Mouse (Mus musculus) MEL (cell line): ENCODE measurements around the gene Foxn3. TPM values are rescaled to one million over a fixed set of nuclear protein-coding genes. Genes with fewer than 3 reads are reported as not detected.

Experiments used
- DNase-seq: peaks from one replicate; pipeline ENCODE4 v3.0.0; 2011; ENCODE audit warnings: low read depth, low spot score
- H3K27ac ChIP-seq: 2 replicates; pipeline ENCODE4 v1.5.1; 2012; ENCODE audit warnings: low read depth, mild to moderate bottlenecking, control low read depth, low read length, moderate library complexity; ENCODE audit not compliant: control insufficient read depth
- H3K27me3 ChIP-seq, 2 experiments: fragments of 150-350 bp in 1 of 2; sonication (generic) in 1 of 2; 2 replicates each; pipeline ENCODE4 v1.6.1; 2012; ENCODE audit warnings: low read length in 2 of 2, mild to moderate bottlenecking in 2 of 2, improper control_type of control experiment in 1 of 2, moderate library complexity in 1 of 2; ENCODE audit not compliant: insufficient read depth in 2 of 2, control insufficient read depth in 1 of 2
- H3K36me3 ChIP-seq, 2 experiments: 2 replicates each; pipeline ENCODE4 v1.6.1; 2012 to 2014; ENCODE audit warnings: low read length in 2 of 2, improper control_type of control experiment in 1 of 2, inconsistent platforms in 1 of 2, mild to moderate bottlenecking in 1 of 2; ENCODE audit not compliant: insufficient read depth in 2 of 2, control insufficient read depth in 1 of 2
- H3K4me1 ChIP-seq, 2 experiments: fragments of 150-350 bp in 1 of 2; sonication (generic) in 1 of 2; 2 replicates each; pipeline ENCODE4 v1.6.1; 2012; ENCODE audit warnings: low read length in 2 of 2, improper control_type of control experiment in 1 of 2, mild to moderate bottlenecking in 1 of 2; ENCODE audit not compliant: insufficient read depth in 2 of 2, control insufficient read depth in 1 of 2
- H3K4me3 ChIP-seq, 2 experiments: fragments of 150-350 bp in 1 of 2; sonication (generic) in 1 of 2; 2 replicates each; pipeline ENCODE4 v1.5.1; 2012; ENCODE audit warnings: low read depth in 2 of 2, low read length in 2 of 2, mild to moderate bottlenecking in 2 of 2, moderate library complexity in 2 of 2, control low read depth in 1 of 2, improper control_type of control experiment in 1 of 2; ENCODE audit not compliant: control insufficient read depth in 1 of 2, insufficient read depth in 1 of 2
- H3K79me2 ChIP-seq: 2 replicates; pipeline ENCODE4 v1.6.1; 2012; ENCODE audit warnings: mild to moderate bottlenecking, low read length, moderate library complexity; ENCODE audit not compliant: control insufficient read depth, poor library complexity, insufficient read depth
- H3K9ac ChIP-seq: 2 replicates; pipeline ENCODE4 v1.6.1; 2012; ENCODE audit warnings: low read depth, mild to moderate bottlenecking, control low read depth, low read length, moderate library complexity; ENCODE audit not compliant: control insufficient read depth, poor library complexity, severe bottlenecking
- H3K9me3 ChIP-seq: fragments of 150-350 bp; sonication (generic); replicated peaks from 2 replicates; pipeline ENCODE4 v1.6.1; 2012; ENCODE audit warnings: mild to moderate bottlenecking, low read length, improper control_type of control experiment, moderate library complexity; ENCODE audit not compliant: insufficient read depth
- BHLHE40 ChIP-seq: IDR thresholded peaks from 2 replicates; pipeline ENCODE4 v1.6.1; 2012; ENCODE audit warnings: low read depth, mild to moderate bottlenecking, inconsistent platforms, low read length, improper control_type of control experiment, borderline replicate concordance
- EP300 ChIP-seq, 2 experiments: IDR thresholded peaks; 2 replicates each; pipeline ENCODE4 v1.6.1; 2011; ENCODE audit warnings: improper control_type of control experiment in 2 of 2, low read length in 2 of 2, low read depth in 1 of 2, mild to moderate bottlenecking in 1 of 2
- ETS1 ChIP-seq: IDR thresholded peaks from 2 replicates; pipeline ENCODE4 v1.6.1; 2012; ENCODE audit warnings: low read depth, mild to moderate bottlenecking, inconsistent platforms, low read length, improper control_type of control experiment, moderate library complexity
- GATA1 ChIP-seq: IDR thresholded peaks from 2 replicates; pipeline ENCODE4 v1.6.1; 2011; ENCODE audit warnings: low read depth, low read length, improper control_type of control experiment
- KAT2A ChIP-seq: conservative IDR thresholded peaks from 2 replicates; pipeline ENCODE4 v1.6.1; 2012; ENCODE audit warnings: low read depth, low read length, improper control_type of control experiment, inconsistent platforms
- MAX ChIP-seq: IDR thresholded peaks from 2 replicates; pipeline ENCODE4 v1.6.1; 2011; ENCODE audit warnings: low read length, improper control_type of control experiment
- MEF2A ChIP-seq: IDR thresholded peaks from 2 replicates; pipeline ENCODE4 v1.6.1; 2014; ENCODE audit warnings: low read depth, mild to moderate bottlenecking, inconsistent platforms, low read length, improper control_type of control experiment; ENCODE audit not compliant: poor library complexity, insufficient replicate concordance, severe bottlenecking; ENCODE audit errors: extremely low read depth
- MXI1 ChIP-seq: IDR thresholded peaks from 2 replicates; pipeline ENCODE4 v1.6.1; 2011; ENCODE audit warnings: mild to moderate bottlenecking, low read depth, low read length, improper control_type of control experiment
- MYB ChIP-seq: IDR thresholded peaks from 2 replicates; pipeline ENCODE4 v1.6.1; 2011; ENCODE audit warnings: mild to moderate bottlenecking, low read depth, low read length, improper control_type of control experiment
- MYC ChIP-seq: IDR thresholded peaks from 2 replicates; pipeline ENCODE4 v1.6.1; 2011; ENCODE audit warnings: low read depth, mild to moderate bottlenecking, low read length, improper control_type of control experiment, moderate library complexity
- NELFE ChIP-seq: IDR thresholded peaks from 2 replicates; pipeline ENCODE4 v1.6.1; 2011; ENCODE audit warnings: low read depth, low read length, improper control_type of control experiment
- POLR2A ChIP-seq, 2 experiments: IDR thresholded peaks; 2 replicates each; pipeline ENCODE4 v1.6.1; 2011 to 2012; ENCODE audit warnings: low read length in 2 of 2, mild to moderate bottlenecking in 2 of 2, control low read depth in 1 of 2, improper control_type of control experiment in 1 of 2, low read depth in 1 of 2, moderate library complexity in 1 of 2; ENCODE audit not compliant: control insufficient read depth in 1 of 2, insufficient read depth in 1 of 2, poor library complexity in 1 of 2
- POLR2AphosphoS2 ChIP-seq: IDR thresholded peaks from 2 replicates; pipeline ENCODE4 v1.6.1; 2011; ENCODE audit warnings: low read length, improper control_type of control experiment
- POLR2AphosphoS5 ChIP-seq: IDR thresholded peaks from 2 replicates; pipeline ENCODE4 v1.6.1; 2012; ENCODE audit warnings: low read depth, borderline replicate concordance, mild to moderate bottlenecking, inconsistent platforms, low read length, moderate library complexity, mixed read lengths
- RCOR1 ChIP-seq: IDR thresholded peaks from 2 replicates; pipeline ENCODE4 v1.6.1; 2012; ENCODE audit warnings: low read depth, mild to moderate bottlenecking, inconsistent platforms, low read length, improper control_type of control experiment
- SIN3A ChIP-seq: IDR thresholded peaks from 2 replicates; pipeline ENCODE4 v1.6.1; 2012; ENCODE audit warnings: low read length, improper control_type of control experiment, inconsistent platforms
- SMC3 ChIP-seq: IDR thresholded peaks from 2 replicates; pipeline ENCODE4 v1.6.1; 2011; ENCODE audit warnings: low read depth, low read length, improper control_type of control experiment
- TAL1 ChIP-seq: IDR thresholded peaks from 2 replicates; pipeline ENCODE4 v1.6.1; 2012; ENCODE audit warnings: mild to moderate bottlenecking, inconsistent platforms, low read length, moderate library complexity, mixed read lengths
- TBP ChIP-seq: IDR thresholded peaks from 2 replicates; pipeline ENCODE4 v1.8.0; 2011; ENCODE audit warnings: low read depth, low read length, improper control_type of control experiment
- TCF12 ChIP-seq: IDR thresholded peaks from 2 replicates; pipeline ENCODE4 v1.6.1; 2014; ENCODE audit warnings: low read depth, mild to moderate bottlenecking, inconsistent platforms, low read length, improper control_type of control experiment, moderate library complexity
- USF1 ChIP-seq: IDR thresholded peaks from 2 replicates; pipeline ENCODE4 v1.6.1; 2014; ENCODE audit warnings: low read depth, mild to moderate bottlenecking, inconsistent platforms, low read length, improper control_type of control experiment, moderate library complexity
- ZKSCAN1 ChIP-seq: IDR thresholded peaks from 2 replicates; pipeline ENCODE4 v1.6.1; 2012; ENCODE audit warnings: low read depth, mild to moderate bottlenecking, inconsistent platforms, low read length, improper control_type of control experiment, moderate library complexity
- polyA plus RNA-seq, 2 experiments: library from polyadenylated mRNA; stranded (reverse) in 1 of 2; unstranded in 1 of 2; fragments of >175 nt in 1 of 2; fragments of >200 nt in 1 of 2; gene quantifications; 2 replicates each; pipeline versions ENCODE4 v1.2.1 to v1.2.4; 2012; ENCODE audit warnings: low replicate concordance in 2 of 2, low read depth in 1 of 2; ENCODE audit not compliant: insufficient read length in 2 of 2, insufficient read depth in 1 of 2, missing spikeins in 1 of 2
- total RNA-seq: library from RNA; depleted of rRNA; stranded (reverse); fragments of 300-350 nt; gene quantifications from 2 replicates; pipeline ENCODE4 v1.2.3, GENCODE M21; 2012

Gene Foxn3
- total and polyA plus RNA-seq, 3 experiments, result 15.5 to 22.8 TPM; not detected in 1

GRCm38 (mm10) chr12:99406697-99407317 lies 156.6 kb downstream of the Foxn3 start:
- Histone ChIP-seq H3K9ac (peak overlapping the region; percentile 61), H3K9me3 (no peaks in the 10 kb centered on the region), H3K27ac (peak overlapping the region; percentile 77), H3K79me2 (no peaks in the 10 kb centered on the region; the same call in 1 of the 2 replicates), H3K36me3 (peaks cover 0 to 16% of the 10 kb centered on the region in 2 experiments; a peak in 2 of 4 replicates), H3K4me1 (peaks cover 4 to 13% of the 10 kb centered on the region in 2 experiments; a peak in 3 of 4 replicates), H3K27me3 (no peaks in the 10 kb centered on the region), H3K4me3 (peak overlapping the region; percentile 76 to 81)
- peak; percentile 80 for DNase-seq
- no peak for TF ChIP-seq SMC3
- TF ChIP-seq BHLHE40, result peak; percentile 88
- TF ChIP-seq KAT2A, result no peak
- TF ChIP-seq TCF12, result peak; percentile 43; the same call in 1 of the 2 replicates
- TF ChIP-seq ETS1, result peak; percentile 50; the same call in 1 of the 2 replicates
- TF ChIP-seq MXI1, result peak; percentile 85
- TF ChIP-seq EP300 (IDR thresholded peaks at IDR 0.05; ENCODE audit: low read depth in 1 of 2, low read length in 2 of 2), result peak; percentile 73 to 77
- TF ChIP-seq TBP, result peak; percentile 61; the same call in 1 of the 2 replicates
- TF ChIP-seq TAL1, result peak; percentile 56
- no peak for TF ChIP-seq USF1
- TF ChIP-seq GATA1, result peak; percentile 81
- TF ChIP-seq MYB, result 0 out of 2 replicates have a peak, but pooled peaks have one; percentile 23
- TF ChIP-seq MAX, result peak; percentile 25; the same call in 1 of the 2 replicates
- no peak for TF ChIP-seq POLR2AphosphoS2
- peak; percentile 61; the same call in 1 of the 2 replicates for TF ChIP-seq RCOR1
- no peak for TF ChIP-seq ZKSCAN1
- peak; percentile 19; the same call in 1 of the 2 replicates for TF ChIP-seq NELFE
- 0 out of 2 replicates have a peak, but pooled peaks have one; percentile 23 for TF ChIP-seq MYC
- TF ChIP-seq POLR2A (IDR thresholded peaks at IDR 0.05; ENCODE audit: control insufficient read depth in 1 of 2, insufficient read depth in 1 of 2, low read depth in 1 of 2, low read length in 2 of 2, poor library complexity in 1 of 2), result peak in 1 of 2 experiments; percentile 37; a peak in 1 of 4 replicates
- TF ChIP-seq SIN3A, result peak; percentile 79
- TF ChIP-seq MEF2A, result no peak
- TF ChIP-seq POLR2AphosphoS5, result no peak
